Mouse (Mus musculus) midbrain, embryonic 15.5 days (tissue): ENCODE data around the gene Zbed4. TPM values are rescaled to one million over a fixed set of nuclear protein-coding genes. Genes with fewer than 3 reads are reported as not detected.
"Not testable (repeated sequence)": the region's sequence is repeated elsewhere in the genome, so short reads cannot be mapped to it uniquely, and the experiment has no call there.

Experiments used
- ATAC-seq: fragments of 200-750 bp; cut with Nextera tagmentation; replicated peaks from 2 replicates; pipeline ENCODE4 v1.8.0; 2017; ENCODE audit warnings: moderate TSS enrichment
- H3K27ac ChIP-seq: fragments of 300-500 bp; sonication (generic); 2 replicates; pipeline ENCODE4 v1.5.1; 2015; ENCODE audit warnings: mild to moderate bottlenecking, inconsistent platforms
- H3K27me3 ChIP-seq: fragments of 300-500 bp; sonication (generic); replicated peaks from 2 replicates; pipeline ENCODE4 v1.6.1; 2015; ENCODE audit warnings: inconsistent platforms
- H3K36me3 ChIP-seq: fragments of 300-500 bp; sonication (generic); replicated peaks from 2 replicates; pipeline ENCODE4 v1.6.1; 2015; ENCODE audit warnings: inconsistent platforms
- H3K4me1 ChIP-seq: fragments of 300-500 bp; sonication (generic); 2 replicates; pipeline ENCODE4 v1.6.1; 2015; ENCODE audit warnings: inconsistent platforms
- H3K4me2 ChIP-seq: fragments of 300-500 bp; sonication (generic); 2 replicates; pipeline ENCODE4 v1.6.1; 2015; ENCODE audit warnings: inconsistent platforms, mild to moderate bottlenecking, moderate library complexity
- H3K4me3 ChIP-seq: fragments of 300-500 bp; sonication (generic); 2 replicates; pipeline ENCODE4 v1.5.1; 2015; ENCODE audit warnings: mild to moderate bottlenecking, inconsistent platforms
- H3K9ac ChIP-seq: fragments of 300-500 bp; sonication (generic); 2 replicates; pipeline ENCODE4 v1.6.1; 2015; ENCODE audit warnings: mild to moderate bottlenecking, inconsistent platforms
- H3K9me3 ChIP-seq: fragments of 300-500 bp; sonication (generic); 2 replicates; pipeline ENCODE4 v1.6.1; 2016; ENCODE audit warnings: inconsistent platforms
- WGBS: fragments of 180-500 bp; shearing (Covaris S2); methylation state at CpG from one replicate; pipeline ENCODE4 v1.1.7; 2015; ENCODE audit warnings: mixed read lengths; 5-methylcytosine and 5-hydroxymethylcytosine counted together
- polyA plus RNA-seq: library from polyadenylated mRNA; unstranded; fragments of >200 nt; fragmentation: Nextera tagmentation; extraction: Ambion mirVana; gene quantifications from 2 replicates; pipeline ENCODE4 v1.2.1, GENCODE M21; 2015

Gene Zbed4
- polyA plus RNA-seq, 1 experiment from 2014 or later, result 17.7 TPM

GRCm38 (mm10) chr15:88723205-88723604 is 28.3 kb upstream of the Zbed4 start:
- WGBS, result 92% methylated on average over 6 of the region's 6 CpGs
- ATAC-seq, result 0 out of 2 replicates have a peak, but pooled peaks have one; percentile 37
- H3K9ac ChIP-seq, result no peak overlapping the region
- H3K4me2 ChIP-seq, result no peak overlapping the region
- no peaks in the 10 kb centered on the region for H3K9me3 ChIP-seq
- peaks cover 10% of the 10 kb centered on the region; the same call in 1 of the 2 replicates for H3K4me1 ChIP-seq
- no peak overlapping the region for H3K4me3 ChIP-seq
- no peaks in the 10 kb centered on the region for H3K27me3 ChIP-seq
- peaks cover 25% of the 10 kb centered on the region for H3K36me3 ChIP-seq
- H3K27ac ChIP-seq, result no peak overlapping the region

- H3K9ac ChIP-seq, result no peak overlapping the region
- ATAC-seq, result no peak
- H3K4me2 ChIP-seq, result no peak overlapping the region
- H3K36me3 ChIP-seq, result peaks cover 34% of the 10 kb centered on the region
- peaks cover 12% of the 10 kb centered on the region; the same call in 1 of the 2 replicates for H3K4me1 ChIP-seq
- no peaks in the 10 kb centered on the region for H3K27me3 ChIP-seq
- no peaks in the 10 kb centered on the region for H3K9me3 ChIP-seq
- no peak overlapping the region for H3K4me3 ChIP-seq
- 86% methylated on average over 7 of the region's 7 CpGs for WGBS
- no peak overlapping the region for H3K27ac ChIP-seq
These were observed 27.1 kb upstream of the Zbed4 start for GRCm38 (mm10) chr15:88724311-88724710.

DNA sequence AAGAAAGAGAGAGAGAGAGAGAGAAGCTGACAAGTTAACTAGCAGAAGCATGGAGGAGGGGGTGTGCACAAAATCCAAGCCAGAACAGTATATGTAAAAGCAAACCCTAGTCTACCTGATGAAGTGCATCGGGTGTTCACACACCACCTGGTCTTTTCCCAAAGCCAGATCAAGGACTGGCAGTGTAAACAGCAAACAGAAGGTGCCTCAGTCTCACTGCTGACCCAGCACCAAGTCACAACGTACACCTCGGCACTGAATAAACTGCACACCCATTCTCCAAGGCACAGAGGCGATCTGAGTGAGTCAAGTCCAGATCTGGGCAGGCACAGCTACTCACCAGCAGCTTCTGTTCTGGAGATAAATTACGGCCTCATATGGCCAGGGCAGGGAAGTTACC is 26.4 kb upstream of the Zbed4 start:
- peaks cover 16% of the 10 kb centered on the region; the same call in 1 of the 2 replicates for H3K4me1 ChIP-seq
- no peak overlapping the region for H3K9ac ChIP-seq
- no peak overlapping the region for H3K4me2 ChIP-seq
- H3K9me3 ChIP-seq, result no peaks in the 10 kb centered on the region
- no peak for ATAC-seq
- H3K36me3 ChIP-seq, result peaks cover 37% of the 10 kb centered on the region
- H3K27me3 ChIP-seq, result no peaks in the 10 kb centered on the region
- no peak overlapping the region for H3K27ac ChIP-seq
- WGBS, result 86% methylated on average over 5 of the region's 5 CpGs
- H3K4me3 ChIP-seq, result no peak overlapping the region

GRCm38 (mm10) chr15:88727204-88727603 is 24.3 kb upstream of the Zbed4 start:
- ATAC-seq, result no peak
- Histone ChIP-seq H3K9me3 (no peaks in the 10 kb centered on the region), H3K9ac (no peak overlapping the region), H3K27me3 (no peaks in the 10 kb centered on the region), H3K36me3 (peaks cover 30% of the 10 kb centered on the region), H3K4me1 (peaks cover 25% of the 10 kb centered on the region), H3K4me3 (no peak overlapping the region), H3K27ac (no peak overlapping the region), H3K4me2 (no peak overlapping the region)
- 90% methylated on average over 3 of the region's 3 CpGs for whole genome bisulfite sequencing

GRCm38 (mm10) chr15:88730717-88731116 is 20.7 kb upstream of the Zbed4 start:
- no peak overlapping the region for H3K27ac ChIP-seq
- no peaks in the 10 kb centered on the region for H3K27me3 ChIP-seq
- H3K4me3 ChIP-seq, result no peak overlapping the region
- no peak for ATAC-seq
- peaks cover 28% of the 10 kb centered on the region for H3K36me3 ChIP-seq
- no peak overlapping the region for H3K4me2 ChIP-seq
- H3K4me1 ChIP-seq, result peaks cover 34% of the 10 kb centered on the region
- WGBS, result 86% methylated on average over 3 of the region's 3 CpGs
- H3K9ac ChIP-seq, result no peak overlapping the region
- H3K9me3 ChIP-seq, result no peaks in the 10 kb centered on the region

- Histone ChIP-seq H3K36me3 (peaks cover 19% of the 10 kb centered on the region), H3K9ac (peak overlapping the region; percentile 94), H3K27ac (no peak overlapping the region), H3K4me1 (peaks cover 34% of the 10 kb centered on the region), H3K4me2 (peak overlapping the region; percentile 64), H3K4me3 (peak overlapping the region; percentile 96), H3K27me3 (no peaks in the 10 kb centered on the region), H3K9me3 (no peaks in the 10 kb centered on the region)
- ATAC-seq, result no peak
- 27% methylated on average over 15 of the region's 15 CpGs for WGBS
These were observed 18.9 kb upstream of the Zbed4 start for GRCm38 (mm10) chr15:88732405-88733020.

DNA sequence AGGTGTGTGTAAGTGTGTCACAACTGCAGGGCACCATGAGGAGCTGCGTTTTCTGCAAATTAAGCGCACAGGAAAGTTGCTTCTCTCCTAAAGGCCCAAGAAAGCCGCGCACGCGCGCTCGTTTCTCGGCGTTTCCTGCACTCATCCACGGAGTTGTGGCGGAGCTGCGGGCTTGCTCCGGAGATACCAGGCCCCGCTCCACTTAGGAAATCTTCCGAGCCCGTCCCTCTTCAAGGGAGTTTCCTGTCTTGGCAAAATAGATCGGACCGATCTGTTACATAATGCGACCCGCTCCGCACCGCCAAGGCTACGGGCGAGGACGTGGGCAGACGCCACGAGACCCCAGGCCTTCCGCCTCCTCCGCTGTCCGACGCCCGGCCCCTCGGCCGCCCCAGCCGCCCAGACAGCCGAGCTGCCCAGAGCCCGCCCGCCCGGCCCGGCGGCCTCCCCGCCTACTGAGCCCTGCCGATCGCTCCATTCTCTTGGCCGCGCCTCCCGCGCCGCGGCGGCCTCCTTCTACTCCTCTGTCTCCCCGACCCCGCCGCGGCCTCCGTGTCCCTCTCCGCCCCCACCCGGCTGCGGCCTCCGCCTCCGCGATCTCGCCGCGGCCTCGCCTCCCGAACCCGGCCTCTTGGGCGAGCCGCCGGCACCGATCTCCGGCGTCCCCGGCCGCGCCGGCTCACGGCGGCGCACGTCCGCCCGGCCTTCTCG is 18.3 kb upstream of the Zbed4 start:
- Histone ChIP-seq H3K4me1 (peaks cover 34% of the 10 kb centered on the region), H3K27me3 (no peaks in the 10 kb centered on the region), H3K36me3 (peaks cover 16% of the 10 kb centered on the region), H3K4me3 (peak overlapping the region; percentile 96), H3K9ac (peak overlapping the region; percentile 94), H3K4me2 (peak overlapping the region; percentile 64), H3K9me3 (no peaks in the 10 kb centered on the region), H3K27ac (peak overlapping the region; percentile 88)
- under 1% methylated on average over 72 of the region's 86 CpGs for WGBS
- ATAC-seq, result peak; percentile 53

DNA sequence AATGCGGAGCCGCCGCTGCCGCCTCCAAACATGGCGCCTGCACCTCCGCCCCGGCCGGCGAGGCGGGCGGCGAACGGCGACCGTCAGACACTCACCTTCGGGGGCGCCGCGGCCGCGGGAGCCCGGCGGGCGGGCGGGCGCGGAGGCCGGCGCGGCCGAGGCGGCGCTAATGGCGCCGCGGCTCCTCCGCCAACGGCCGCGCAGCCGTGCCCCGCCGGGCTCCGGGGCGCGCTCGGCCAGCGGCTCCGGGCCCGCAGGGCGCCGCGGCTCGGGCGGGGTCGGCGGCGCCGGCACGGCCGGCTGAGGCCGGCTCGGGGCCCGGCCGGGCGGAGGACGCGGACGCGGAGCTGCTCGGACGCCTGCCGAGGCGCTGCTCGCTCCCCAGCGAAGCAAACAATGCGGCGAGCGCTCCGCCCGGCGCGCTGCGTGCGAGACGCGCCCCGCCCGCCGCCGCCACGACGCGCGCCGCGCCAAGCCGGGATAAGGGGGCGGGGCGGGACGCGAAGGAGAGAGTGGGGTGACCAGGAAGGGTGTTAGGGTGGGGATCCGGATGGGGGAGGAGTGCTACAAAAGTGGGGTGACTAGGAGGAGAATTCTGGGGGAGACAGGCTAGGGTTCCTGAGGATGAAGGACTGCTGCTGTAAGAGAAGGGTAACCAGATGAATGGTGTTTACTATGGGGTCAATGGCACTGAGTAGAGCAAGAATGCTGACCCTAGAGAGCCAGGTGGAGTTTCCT is 17.5 kb upstream of the Zbed4 start, which contains the start of gene Brd1:
Gene Brd1 (minus strand): TSS at position 400 of the 738 bp plus-strand sequence.
- Histone ChIP-seq H3K36me3 (peaks cover 9% of the 10 kb centered on the region), H3K9ac (peak within 1 kb of the TSS; percentile 94)
- WGBS, result under 1% methylated on average over 59 of the region's 103 CpGs

GRCm38 (mm10) chr15:88736166-88736565 is 15.3 kb upstream of the Zbed4 start:
- Histone ChIP-seq H3K27me3 (no peaks in the 10 kb centered on the region), H3K27ac (no peak overlapping the region)
- 68% methylated on average over 4 of the region's 4 CpGs for WGBS

More for the DNA sequence above, 17.5 kb upstream of the Zbed4 start, which contains the start of gene Brd1:
- Histone ChIP-seq H3K9me3 (no peaks in the 10 kb centered on the region), H3K27me3 (no peaks in the 10 kb centered on the region), H3K4me1 (peaks cover 34% of the 10 kb centered on the region), H3K27ac (peak within 1 kb of the TSS; percentile 88), H3K4me3 (peak within 1 kb of the TSS; percentile 96), H3K4me2 (peak within 1 kb of the TSS; percentile 79)
- peak; percentile 89 for ATAC-seq

GRCm38 (mm10) chr15:88738466-88738865 is 13.0 kb upstream of the Zbed4 start:
- Histone ChIP-seq H3K27me3 (no peaks in the 10 kb centered on the region), H3K4me2 (no peak overlapping the region), H3K36me3 (no peaks in the 10 kb centered on the region), H3K9ac (no peak overlapping the region), H3K4me3 (no peak overlapping the region), H3K4me1 (peaks cover 6% of the 10 kb centered on the region), H3K9me3 (no peaks in the 10 kb centered on the region), H3K27ac (no peak overlapping the region)
- 54% methylated on average over 2 of the region's 2 CpGs for WGBS
- no peak for ATAC-seq

More at GRCm38 (mm10) chr15:88736166-88736565, 15.3 kb upstream of the Zbed4 start:
- Histone ChIP-seq H3K36me3 (no peaks in the 10 kb centered on the region), H3K4me2 (no peak overlapping the region), H3K4me1 (peaks cover 22% of the 10 kb centered on the region), H3K9ac (no peak overlapping the region), H3K9me3 (no peaks in the 10 kb centered on the region), H3K4me3 (no peak overlapping the region)
- no peak for ATAC-seq

DNA sequence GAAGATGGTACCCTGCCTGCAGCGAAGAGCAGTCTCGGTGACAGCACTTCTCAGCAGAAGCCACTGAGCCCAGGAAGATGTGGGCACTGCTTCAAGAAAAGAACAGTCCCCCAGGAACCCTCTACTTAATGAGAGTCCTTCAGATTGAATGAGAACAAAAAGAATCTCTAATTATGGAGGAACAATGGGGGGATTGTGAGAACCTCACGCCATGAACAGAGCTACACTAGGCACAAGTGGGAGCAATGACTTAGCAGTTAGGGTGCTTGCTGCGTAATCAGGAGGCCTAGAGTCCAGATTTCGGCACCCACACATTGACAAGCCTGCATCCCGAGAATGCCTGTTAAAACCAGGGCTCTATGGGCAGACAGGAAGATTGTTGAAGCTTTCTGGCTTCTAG is 10.1 kb upstream of the Zbed4 start:
- no peak for ATAC-seq
- H3K27me3 ChIP-seq, result no peaks in the 10 kb centered on the region
- H3K36me3 ChIP-seq, result no peaks in the 10 kb centered on the region
- no peaks in the 10 kb centered on the region for H3K9me3 ChIP-seq
- no peak overlapping the region for H3K27ac ChIP-seq
- no peak overlapping the region for H3K9ac ChIP-seq
- H3K4me2 ChIP-seq, result no peak overlapping the region
- H3K4me3 ChIP-seq, result no peak overlapping the region
- no peaks in the 10 kb centered on the region for H3K4me1 ChIP-seq
- 43% methylated on average over 6 of the region's 6 CpGs for WGBS

DNA sequence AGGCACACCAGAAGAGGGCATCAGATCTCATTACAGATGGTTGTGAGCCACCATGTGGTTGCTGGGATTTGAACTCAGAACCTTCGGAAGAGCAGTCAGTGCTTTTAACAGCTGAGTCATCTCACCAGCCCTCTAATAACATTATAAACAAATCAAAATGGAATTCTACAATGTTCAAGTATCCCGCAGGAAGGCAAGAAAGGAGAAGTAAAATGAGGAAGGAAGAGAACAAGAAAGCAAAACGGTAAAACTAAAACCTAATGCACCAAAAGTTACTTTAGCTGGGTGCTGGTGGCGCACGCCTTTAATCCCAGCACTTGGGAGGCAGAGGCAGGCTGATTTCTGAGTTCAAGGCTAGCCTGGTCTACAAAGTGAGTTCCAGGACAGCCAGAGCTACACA is 8.1 kb upstream of the Zbed4 start:
- H3K9ac ChIP-seq, H3K9me3 ChIP-seq, H3K4me3 ChIP-seq, ATAC-seq, H3K27me3 ChIP-seq, H3K27ac ChIP-seq, H3K36me3 ChIP-seq, H3K4me2 ChIP-seq, H3K4me1 ChIP-seq: not testable (repeated sequence)
- WGBS, result 89% methylated on average over 5 of the region's 5 CpGs
